Mouse (Mus musculus) intestine, postnatal 0 days (tissue): ENCODE results near the gene Fam133b. TPM values are rescaled to one million over a fixed set of nuclear protein-coding genes. Genes with fewer than 3 reads are reported as not detected.

Experiments used
- ATAC-seq: fragments of 200-750 bp; cut with Nextera tagmentation; 2 replicates; pipeline ENCODE4 v1.8.0; 2017; ENCODE audit warnings: mild to moderate bottlenecking, moderate TSS enrichment, moderate library complexity
- H3K27ac ChIP-seq: fragments of 300-500 bp; sonication (generic); 2 replicates; pipeline ENCODE4 v1.5.1; 2014; ENCODE audit warnings: mild to moderate bottlenecking, low read depth, low read length, moderate library complexity
- H3K27me3 ChIP-seq: fragments of 300-500 bp; sonication (generic); replicated peaks from 2 replicates; pipeline ENCODE4 v1.6.1; 2014; ENCODE audit warnings: low read length, mixed read lengths; ENCODE audit not compliant: control insufficient read depth, insufficient read depth
- H3K36me3 ChIP-seq: fragments of 300-500 bp; sonication (generic); 2 replicates; pipeline ENCODE4 v1.6.1; 2014; ENCODE audit warnings: mild to moderate bottlenecking, moderate library complexity; ENCODE audit not compliant: control insufficient read depth, insufficient read depth
- H3K4me1 ChIP-seq: fragments of 300-500 bp; sonication (generic); replicated peaks from 2 replicates; pipeline ENCODE4 v1.6.1; 2014; ENCODE audit warnings: antibody characterized with exemption, low read length, mixed read lengths; ENCODE audit not compliant: control insufficient read depth, insufficient read depth
- H3K4me2 ChIP-seq: fragments of 300-500 bp; sonication (generic); replicated peaks from 2 replicates; pipeline ENCODE4 v1.6.1; 2014; ENCODE audit warnings: low read depth, mild to moderate bottlenecking, moderate library complexity
- H3K4me3 ChIP-seq: fragments of 300-500 bp; sonication (generic); 2 replicates; pipeline ENCODE4 v1.5.1; 2014; ENCODE audit warnings: low read depth, low read length
- H3K9ac ChIP-seq: fragments of 300-500 bp; sonication (generic); 2 replicates; pipeline ENCODE4 v1.6.1; 2014; ENCODE audit warnings: mild to moderate bottlenecking, low read depth, low read length
- H3K9me3 ChIP-seq: fragments of 300-500 bp; sonication (generic); 2 replicates; pipeline ENCODE4 v1.6.1; 2016; ENCODE audit warnings: mixed run types; ENCODE audit not compliant: control insufficient read depth
- CTCF ChIP-seq: sonication (generic); IDR thresholded peaks from 2 replicates; pipeline ENCODE4 v1.5.1; 2016; ENCODE audit warnings: low read depth, mild to moderate bottlenecking, control low read depth, antibody characterized with exemption, moderate library complexity
- WGBS: fragments of 180-500 bp; shearing (Covaris S2); extraction: QIAGEN DNeasy Blood & Tissue Kit; methylation state at CpG from one replicate; pipeline ENCODE4 v1.1.7; 2014; 5-methylcytosine and 5-hydroxymethylcytosine counted together
- polyA plus RNA-seq: library from polyadenylated mRNA; unstranded; fragments of >200 nt; fragmentation: Nextera tagmentation; extraction: Ambion mirVana; gene quantifications from 2 replicates; pipeline ENCODE4 v1.2.1, GENCODE M21; 2015

The Fam133b gene
- polyA plus RNA-seq, 1 experiment from 2014 or later = 14.9 TPM

- no peaks in the 10 kb centered on the region for H3K9me3 ChIP-seq
- no peak overlapping the region for H3K9ac ChIP-seq
- no peaks in the 10 kb centered on the region for H3K27me3 ChIP-seq
- ATAC-seq = peak; percentile 38; the same call in 1 of the 2 replicates
- 25% methylated on average over 8 of the region's 8 CpGs for WGBS
- H3K36me3 ChIP-seq = no peaks in the 10 kb centered on the region
- 0 out of 2 replicates have a peak, but pooled peaks cover 15% of the 10 kb centered on the region for H3K4me1 ChIP-seq
- H3K4me3 ChIP-seq = no peak overlapping the region
- H3K4me2 ChIP-seq = peak overlapping the region; percentile 10
- TF ChIP-seq CTCF = no peak
- no peak overlapping the region for H3K27ac ChIP-seq
These were observed 42.0 kb upstream of the Fam133b start for GRCm38 (mm10) chr5:3501564-3502001.

GRCm38 (mm10) chr5:3502610-3503350, 40.9 kb upstream of the Fam133b start:
- no peaks in the 10 kb centered on the region for H3K27me3 ChIP-seq
- H3K27ac ChIP-seq = no peak overlapping the region
- H3K36me3 ChIP-seq = no peaks in the 10 kb centered on the region
- H3K4me1 ChIP-seq = 0 out of 2 replicates have a peak, but pooled peaks cover 15% of the 10 kb centered on the region
- ATAC-seq = peak; percentile 36; the same call in 1 of the 2 replicates
- WGBS = 39% methylated on average over 11 of the region's 11 CpGs
- H3K4me2 ChIP-seq = no peak overlapping the region
- H3K9ac ChIP-seq = no peak overlapping the region
- H3K4me3 ChIP-seq = no peak overlapping the region
- no peak for TF ChIP-seq CTCF
- H3K9me3 ChIP-seq = no peaks in the 10 kb centered on the region

- Histone ChIP-seq H3K36me3 (no peaks in the 10 kb centered on the region), H3K4me2 (no peak overlapping the region), H3K9ac (no peak overlapping the region), H3K27me3 (no peaks in the 10 kb centered on the region), H3K4me3 (no peak overlapping the region), H3K4me1 (0 out of 2 replicates have a peak, but pooled peaks cover 15% of the 10 kb centered on the region), H3K27ac (no peak overlapping the region), H3K9me3 (no peaks in the 10 kb centered on the region)
- TF ChIP-seq CTCF = no peak
- ATAC-seq = no peak
- WGBS = 58% methylated on average over 4 of the region's 4 CpGs
These were observed 40.3 kb upstream of the Fam133b start for GRCm38 (mm10) chr5:3503373-3503772.

GRCm38 (mm10) chr5:3503836-3504323, 39.8 kb upstream of the Fam133b start:
- H3K27me3 ChIP-seq = no peaks in the 10 kb centered on the region
- TF ChIP-seq CTCF = no peak
- ATAC-seq = no peak

GRCm38 (mm10) chr5:3504453-3504852, 39.2 kb upstream of the Fam133b start:
- H3K27ac ChIP-seq = no peak overlapping the region
- ATAC-seq = no peak
- H3K27me3 ChIP-seq = no peaks in the 10 kb centered on the region
- no peaks in the 10 kb centered on the region for H3K36me3 ChIP-seq
- no peak overlapping the region for H3K9ac ChIP-seq
- no peak overlapping the region for H3K4me3 ChIP-seq
- 0 out of 2 replicates have a peak, but pooled peaks cover 15% of the 10 kb centered on the region for H3K4me1 ChIP-seq
- no peak for TF ChIP-seq CTCF
- WGBS = 66% methylated on average over 4 of the region's 4 CpGs
- H3K4me2 ChIP-seq = no peak overlapping the region
- no peaks in the 10 kb centered on the region for H3K9me3 ChIP-seq

More at GRCm38 (mm10) chr5:3503836-3504323, 39.8 kb upstream of the Fam133b start:
- Histone ChIP-seq H3K36me3 (no peaks in the 10 kb centered on the region), H3K9me3 (no peaks in the 10 kb centered on the region), H3K4me1 (0 out of 2 replicates have a peak, but pooled peaks cover 15% of the 10 kb centered on the region), H3K4me3 (no peak overlapping the region), H3K9ac (no peak overlapping the region), H3K4me2 (no peak overlapping the region), H3K27ac (no peak overlapping the region)
- 67% methylated on average over 9 of the region's 9 CpGs for WGBS

GRCm38 (mm10) chr5:3505553-3505952, 38.1 kb upstream of the Fam133b start:
- Histone ChIP-seq H3K4me1 (0 out of 2 replicates have a peak, but pooled peaks cover 15% of the 10 kb centered on the region), H3K9me3 (no peaks in the 10 kb centered on the region), H3K27me3 (no peaks in the 10 kb centered on the region), H3K4me2 (no peak overlapping the region), H3K4me3 (no peak overlapping the region), H3K9ac (no peak overlapping the region), H3K36me3 (no peaks in the 10 kb centered on the region), H3K27ac (no peak overlapping the region)
- TF ChIP-seq CTCF = no peak
- 76% methylated on average over 2 of the region's 2 CpGs for WGBS
- no peak for ATAC-seq
